Mouse (Mus musculus): ENCODE data around the gene Nkg7. TPM values are rescaled to one million over a fixed set of nuclear protein-coding genes. Genes with fewer than 3 reads are reported as not detected.
A peak's percentile ranks its signal among the peaks of the same experiment; 100 is the strongest.

Gene Nkg7
- total RNA-seq, 1 experiment = 0.62 TPM

- peaks cover 0 to 3% of the 10 kb centered on the region in 2 experiments; a peak in 1 of 4 replicates for H3K4me1 ChIP-seq (ENCODE audit: control insufficient read depth in 2 of 2, insufficient read depth in 2 of 2, low read length in 2 of 2, poor library complexity in 1 of 2)
- peak overlapping the region; percentile 71 for H3K4me3 ChIP-seq (ENCODE audit: insufficient read depth in 1 of 2, low read depth in 1 of 2, low read length in 2 of 2, poor library complexity in 1 of 2, severe bottlenecking in 1 of 2)
- H3K9ac ChIP-seq (ENCODE audit: insufficient read depth, low read depth, low read length, poor library complexity, severe bottlenecking) = peak overlapping the region; percentile 55
- no peaks in the 10 kb centered on the region for H3K9me3 ChIP-seq (ENCODE audit: control insufficient read depth, insufficient read depth, low read depth, low read length)
- no peak for TF ChIP-seq MAFK (IDR thresholded peaks at IDR 0.05; ENCODE audit: insufficient read depth, low read depth, low read length)
- TF ChIP-seq HCFC1 (IDR thresholded peaks at IDR 0.05; ENCODE audit: borderline replicate concordance, insufficient read depth, low read length) = no peak
- no peak for TF ChIP-seq CHD2 (IDR thresholded peaks at IDR 0.05; ENCODE audit: low read depth, low read length)
- TF ChIP-seq ZNF384 (IDR thresholded peaks at IDR 0.05; ENCODE audit: low read depth, low read length) = no peak
- TF ChIP-seq ZC3H11A (IDR thresholded peaks at IDR 0.05; ENCODE audit: borderline replicate concordance, low read depth, low read length) = no peak
- H3K27ac ChIP-seq (ENCODE audit: insufficient read depth, low read depth, low read length, poor library complexity, severe bottlenecking) = no peak overlapping the region
- in situ Hi-C loops (cut with MboI; ENCODE audit: low sequenced_read_pairs in 2 of 2, unreplicated experiment in 2 of 2) = no loop called here
- H3K36me3 ChIP-seq (ENCODE audit: control insufficient read depth, insufficient read depth, low read length, poor library complexity, severe bottlenecking) = no peaks in the 10 kb centered on the region
- DNase-seq (ENCODE audit: low read depth, low spot score) = no peak
Observed at GRCm38 (mm10) chr7:43464864-43465343, 28.0 kb downstream of the Nkg7 start.

GRCm38 (mm10) chr7:43465344-43466098 is 28.6 kb downstream of the Nkg7 start:
- Histone ChIP-seq H3K9ac (ENCODE audit: insufficient read depth, low read depth, low read length, poor library complexity, severe bottlenecking) (peak overlapping the region; percentile 55), H3K9me3 (ENCODE audit: control insufficient read depth, insufficient read depth, low read depth, low read length) (no peaks in the 10 kb centered on the region), H3K4me1 (ENCODE audit: control insufficient read depth in 2 of 2, insufficient read depth in 2 of 2, low read length in 2 of 2, poor library complexity in 1 of 2) (peaks cover 0 to 3% of the 10 kb centered on the region in 2 experiments; a peak in 1 of 4 replicates), H3K36me3 (ENCODE audit: control insufficient read depth, insufficient read depth, low read length, poor library complexity, severe bottlenecking) (no peaks in the 10 kb centered on the region), H3K27ac (ENCODE audit: insufficient read depth, low read depth, low read length, poor library complexity, severe bottlenecking) (no peak overlapping the region), H3K4me3 (ENCODE audit: insufficient read depth in 1 of 2, low read depth in 1 of 2, low read length in 2 of 2, poor library complexity in 1 of 2, severe bottlenecking in 1 of 2) (peak overlapping the region; percentile 71)
- DNase-seq (ENCODE audit: low read depth, low spot score) = peak; percentile 96
- TF ChIP-seq ZNF384 (IDR thresholded peaks at IDR 0.05; ENCODE audit: low read depth, low read length) (no peak), MAFK (IDR thresholded peaks at IDR 0.05; ENCODE audit: insufficient read depth, low read depth, low read length) (no peak), CHD2 (IDR thresholded peaks at IDR 0.05; ENCODE audit: low read depth, low read length) (no peak), HCFC1 (IDR thresholded peaks at IDR 0.05; ENCODE audit: borderline replicate concordance, insufficient read depth, low read length) (no peak; the same call in 1 of the 2 replicates), ZC3H11A (IDR thresholded peaks at IDR 0.05; ENCODE audit: borderline replicate concordance, low read depth, low read length) (no peak)
- in situ Hi-C loops (cut with MboI; ENCODE audit: low sequenced_read_pairs in 2 of 2, unreplicated experiment in 2 of 2) = no loop called here

- H3K4me1 ChIP-seq (ENCODE audit: control insufficient read depth in 2 of 2, insufficient read depth in 2 of 2, low read length in 2 of 2, poor library complexity in 1 of 2) = peaks cover 0 to 3% of the 10 kb centered on the region in 2 experiments; a peak in 1 of 4 replicates
- H3K9ac ChIP-seq (ENCODE audit: insufficient read depth, low read depth, low read length, poor library complexity, severe bottlenecking) = peak overlapping the region; percentile 35; the same call in 1 of the 2 replicates
- in situ Hi-C loops (cut with MboI; ENCODE audit: low sequenced_read_pairs in 2 of 2, unreplicated experiment in 2 of 2) = no loop called here
- peak; percentile 80 for DNase-seq (ENCODE audit: low read depth, low spot score)
- peak overlapping the region; percentile 65 to 71 for H3K4me3 ChIP-seq (ENCODE audit: insufficient read depth in 1 of 2, low read depth in 1 of 2, low read length in 2 of 2, poor library complexity in 1 of 2, severe bottlenecking in 1 of 2)
- H3K36me3 ChIP-seq (ENCODE audit: control insufficient read depth, insufficient read depth, low read length, poor library complexity, severe bottlenecking) = no peaks in the 10 kb centered on the region
- H3K27ac ChIP-seq (ENCODE audit: insufficient read depth, low read depth, low read length, poor library complexity, severe bottlenecking) = no peak overlapping the region
- no peaks in the 10 kb centered on the region for H3K9me3 ChIP-seq (ENCODE audit: control insufficient read depth, insufficient read depth, low read depth, low read length)
- TF ChIP-seq HCFC1 (IDR thresholded peaks at IDR 0.05; ENCODE audit: borderline replicate concordance, insufficient read depth, low read length) (0 out of 2 replicates have a peak, but pooled peaks have one; percentile 15), CHD2 (IDR thresholded peaks at IDR 0.05; ENCODE audit: low read depth, low read length) (no peak), MAFK (IDR thresholded peaks at IDR 0.05; ENCODE audit: insufficient read depth, low read depth, low read length) (no peak), ZNF384 (IDR thresholded peaks at IDR 0.05; ENCODE audit: low read depth, low read length) (no peak), ZC3H11A (IDR thresholded peaks at IDR 0.05; ENCODE audit: borderline replicate concordance, low read depth, low read length) (peak; percentile 62; the same call in 1 of the 2 replicates)
Observed at GRCm38 (mm10) chr7:43466099-43466694, 29.3 kb downstream of the Nkg7 start.

GRCm38 (mm10) chr7:43470373-43470772 is 33.5 kb downstream of the Nkg7 start:
- no peak overlapping the region for H3K9ac ChIP-seq (ENCODE audit: insufficient read depth, low read depth, low read length, poor library complexity, severe bottlenecking)
- TF ChIP-seq MAFK (IDR thresholded peaks at IDR 0.05; ENCODE audit: insufficient read depth, low read depth, low read length) = no peak
- TF ChIP-seq ZC3H11A (IDR thresholded peaks at IDR 0.05; ENCODE audit: borderline replicate concordance, low read depth, low read length) = no peak
- TF ChIP-seq ZNF384 (IDR thresholded peaks at IDR 0.05; ENCODE audit: low read depth, low read length) = no peak
- no peak for TF ChIP-seq HCFC1 (IDR thresholded peaks at IDR 0.05; ENCODE audit: borderline replicate concordance, insufficient read depth, low read length)
- no peak for TF ChIP-seq CHD2 (IDR thresholded peaks at IDR 0.05; ENCODE audit: low read depth, low read length)
- no peaks in the 10 kb centered on the region for H3K4me1 ChIP-seq (ENCODE audit: control insufficient read depth in 2 of 2, insufficient read depth in 2 of 2, low read length in 2 of 2, poor library complexity in 1 of 2)
- no peaks in the 10 kb centered on the region for H3K36me3 ChIP-seq (ENCODE audit: control insufficient read depth, insufficient read depth, low read length, poor library complexity, severe bottlenecking)
- peak; percentile 51 for DNase-seq (ENCODE audit: low read depth, low spot score)
- no peak overlapping the region for H3K27ac ChIP-seq (ENCODE audit: insufficient read depth, low read depth, low read length, poor library complexity, severe bottlenecking)
- H3K9me3 ChIP-seq (ENCODE audit: control insufficient read depth, insufficient read depth, low read depth, low read length) = no peaks in the 10 kb centered on the region
- H3K4me3 ChIP-seq (ENCODE audit: insufficient read depth in 1 of 2, low read depth in 1 of 2, low read length in 2 of 2, poor library complexity in 1 of 2, severe bottlenecking in 1 of 2) = no peak overlapping the region
- in situ Hi-C loops (cut with MboI; ENCODE audit: low sequenced_read_pairs in 2 of 2, unreplicated experiment in 2 of 2) = no loop called here
